Mouse (Mus musculus) ES-E14 (cell line): ENCODE data around the gene Stt3b. TPM values are rescaled to one million over a fixed set of nuclear protein-coding genes. Genes with fewer than 3 reads are reported as not detected.

Source experiments
- DNase-seq: peaks from one replicate; pipeline ENCODE4 v3.0.0-alpha.2; 2013; ENCODE audit warnings: low read depth, low spot score
- H3K27ac ChIP-seq: 2 replicates; pipeline ENCODE4 v1.5.1; 2012; ENCODE audit warnings: low read depth, mild to moderate bottlenecking, low read length, moderate library complexity, mixed read lengths; ENCODE audit not compliant: poor library complexity, insufficient read depth, severe bottlenecking
- H3K36me3 ChIP-seq: 2 replicates; pipeline ENCODE4 v1.6.1; 2012; ENCODE audit warnings: mild to moderate bottlenecking, low read length, moderate library complexity, mixed read lengths; ENCODE audit not compliant: control insufficient read depth, poor library complexity, insufficient read depth, severe bottlenecking
- H3K4me1 ChIP-seq, 2 experiments: fragments of 150-350 bp in 1 of 2; sonication (generic) in 1 of 2; 2 replicates each; pipeline ENCODE4 v1.6.1; 2012; ENCODE audit warnings: low read length in 2 of 2, mild to moderate bottlenecking in 1 of 2, mixed read lengths in 1 of 2; ENCODE audit not compliant: control insufficient read depth in 2 of 2, insufficient read depth in 2 of 2, poor library complexity in 1 of 2
- H3K4me3 ChIP-seq, 2 experiments: fragments of 150-350 bp in 1 of 2; sonication (generic) in 1 of 2; 2 replicates each; pipeline ENCODE4 v1.5.1; 2012; ENCODE audit warnings: low read length in 2 of 2, low read depth in 1 of 2, mild to moderate bottlenecking in 1 of 2, mixed read lengths in 1 of 2; ENCODE audit not compliant: insufficient read depth in 1 of 2, poor library complexity in 1 of 2, severe bottlenecking in 1 of 2
- H3K9ac ChIP-seq: 2 replicates; pipeline ENCODE4 v1.6.1; 2012; ENCODE audit warnings: low read depth, mild to moderate bottlenecking, low read length, mixed read lengths; ENCODE audit not compliant: poor library complexity, insufficient read depth, severe bottlenecking
- H3K9me3 ChIP-seq: fragments of 150-350 bp; sonication (generic); 2 replicates; pipeline ENCODE4 v1.6.1; 2012; ENCODE audit warnings: low read depth, mild to moderate bottlenecking, low read length; ENCODE audit not compliant: control insufficient read depth, insufficient read depth
- CHD2 ChIP-seq: IDR thresholded peaks from 2 replicates; pipeline ENCODE4 v1.6.1; 2014; ENCODE audit warnings: mild to moderate bottlenecking, low read depth, low read length, inconsistent platforms
- HCFC1 ChIP-seq: IDR thresholded peaks from 2 replicates; pipeline ENCODE4 v1.6.1; 2012; ENCODE audit warnings: low read length, inconsistent platforms, borderline replicate concordance; ENCODE audit not compliant: insufficient read depth
- MAFK ChIP-seq: IDR thresholded peaks from 2 replicates; pipeline ENCODE4 v1.6.1; 2014; ENCODE audit warnings: mild to moderate bottlenecking, low read depth, low read length, inconsistent platforms; ENCODE audit not compliant: insufficient read depth
- ZC3H11A ChIP-seq: IDR thresholded peaks from 2 replicates; pipeline ENCODE4 v1.6.1; 2012; ENCODE audit warnings: low read depth, mild to moderate bottlenecking, inconsistent platforms, low read length, borderline replicate concordance
- ZNF384 ChIP-seq: IDR thresholded peaks from 2 replicates; pipeline ENCODE4 v1.6.1; 2012; ENCODE audit warnings: low read depth, low read length, inconsistent platforms
- in situ Hi-C, 2 experiments: fragments of 600-800 bp; cut with MboI; formaldehyde crosslinking; loops; one replicate each; pipeline ENCODE4 v1.15.1; 2025; ENCODE audit warnings: low sequenced_read_pairs in 2 of 2, inconsistent platforms in 1 of 2; ENCODE audit not compliant: unreplicated experiment in 2 of 2
- total RNA-seq: library from RNA; depleted of rRNA; stranded (reverse); fragments of 300-350 nt; gene quantifications from 2 replicates; pipeline ENCODE4 v1.2.3, GENCODE M21; 2012

Gene Stt3b
- total RNA-seq, 1 experiment = 150 TPM

DNA sequence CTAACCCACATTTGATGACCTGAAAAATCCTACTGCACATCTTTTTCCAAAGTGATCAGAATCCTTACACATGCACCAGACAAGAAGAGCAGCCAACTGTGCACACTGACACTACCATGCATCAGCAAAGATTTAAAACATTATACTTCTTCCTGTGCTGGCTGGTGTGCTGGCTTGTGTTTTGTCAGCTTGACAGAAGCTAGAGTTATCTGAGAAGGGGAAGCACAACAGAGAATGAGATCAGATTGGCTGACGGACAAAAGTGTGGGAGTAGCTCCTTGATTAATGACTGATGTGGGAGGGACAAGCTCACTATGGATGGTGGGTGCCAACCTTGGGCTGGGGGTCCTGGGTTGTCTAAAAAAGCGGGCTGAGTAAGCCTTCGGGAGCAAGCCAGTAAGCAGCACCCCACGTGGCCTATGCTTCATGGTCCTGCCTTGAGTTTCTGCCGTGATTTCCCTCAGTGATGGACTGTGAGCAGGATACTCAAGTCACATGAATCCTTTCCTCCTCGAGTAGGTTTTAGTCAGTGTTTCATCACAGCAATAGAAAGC lies 52.4 kb downstream of the Stt3b start:
- Histone ChIP-seq H3K4me1 (no peaks in the 10 kb centered on the region), H3K36me3 (peaks cover 16% of the 10 kb centered on the region), H3K9ac (no peak overlapping the region), H3K9me3 (no peaks in the 10 kb centered on the region), H3K27ac (no peak overlapping the region), H3K4me3 (no peak overlapping the region)
- no peak for TF ChIP-seq ZNF384
- TF ChIP-seq ZC3H11A = no peak
- no peak for TF ChIP-seq HCFC1
- TF ChIP-seq CHD2 = no peak
- TF ChIP-seq MAFK = no peak
- in situ Hi-C loops = no loop called here
- no peak for DNase-seq

GRCm38 (mm10) chr9:115249145-115249544 lies 61.1 kb downstream of the Stt3b start:
- H3K4me1 ChIP-seq = 0 out of 4 replicates have a peak, but pooled peaks cover 0 to 2% of the 10 kb centered on the region in 2 experiments
- H3K4me3 ChIP-seq = no peak overlapping the region
- H3K36me3 ChIP-seq = peaks cover 33% of the 10 kb centered on the region
- no peak overlapping the region for H3K27ac ChIP-seq
- TF ChIP-seq ZNF384 (no peak), CHD2 (no peak), ZC3H11A (no peak), MAFK (no peak), HCFC1 (no peak)
- no peak overlapping the region for H3K9ac ChIP-seq
- in situ Hi-C loops = no loop called here
- H3K9me3 ChIP-seq = no peaks in the 10 kb centered on the region
- no peak for DNase-seq

DNA sequence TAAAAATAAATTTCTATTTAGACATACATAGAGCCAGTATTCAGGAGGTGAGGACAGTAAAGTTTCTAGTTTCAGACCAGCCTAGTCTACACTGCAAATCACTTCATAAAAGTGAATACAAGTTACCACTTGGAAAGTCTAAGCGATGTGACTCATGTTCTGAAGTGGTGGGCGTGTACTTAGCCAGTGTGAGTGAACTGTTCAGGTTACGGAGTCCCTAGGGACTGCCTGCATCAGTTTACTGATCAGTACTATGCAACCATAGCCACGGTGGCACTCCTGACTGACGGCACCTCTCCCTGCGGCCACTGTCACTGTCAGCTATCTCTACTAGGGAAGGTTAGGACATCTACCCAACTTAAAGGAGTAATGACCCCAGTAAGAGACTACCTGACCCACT lies 65.1 kb downstream of the Stt3b start:
- Histone ChIP-seq H3K9ac (no peak overlapping the region), H3K4me1 (0 out of 4 replicates have a peak, but pooled peaks cover 0 to 2% of the 10 kb centered on the region in 2 experiments), H3K36me3 (peaks cover 33% of the 10 kb centered on the region), H3K9me3 (no peaks in the 10 kb centered on the region), H3K4me3 (no peak overlapping the region), H3K27ac (no peak overlapping the region)
- no peak for DNase-seq
- TF ChIP-seq CHD2 (no peak), MAFK (no peak), ZNF384 (no peak), ZC3H11A (no peak), HCFC1 (no peak)
- in situ Hi-C loops = no loop called here

- Histone ChIP-seq H3K9me3 (no peaks in the 10 kb centered on the region), H3K36me3 (peaks cover 31% of the 10 kb centered on the region), H3K9ac (no peak overlapping the region), H3K27ac (no peak overlapping the region), H3K4me1 (0 out of 4 replicates have a peak, but pooled peaks cover 0 to 2% of the 10 kb centered on the region in 2 experiments), H3K4me3 (no peak overlapping the region)
- in situ Hi-C loops = no loop called here
- no peak for TF ChIP-seq HCFC1
- no peak for DNase-seq
Observed at GRCm38 (mm10) chr9:115243630-115244029, 66.6 kb downstream of the Stt3b start.

DNA sequence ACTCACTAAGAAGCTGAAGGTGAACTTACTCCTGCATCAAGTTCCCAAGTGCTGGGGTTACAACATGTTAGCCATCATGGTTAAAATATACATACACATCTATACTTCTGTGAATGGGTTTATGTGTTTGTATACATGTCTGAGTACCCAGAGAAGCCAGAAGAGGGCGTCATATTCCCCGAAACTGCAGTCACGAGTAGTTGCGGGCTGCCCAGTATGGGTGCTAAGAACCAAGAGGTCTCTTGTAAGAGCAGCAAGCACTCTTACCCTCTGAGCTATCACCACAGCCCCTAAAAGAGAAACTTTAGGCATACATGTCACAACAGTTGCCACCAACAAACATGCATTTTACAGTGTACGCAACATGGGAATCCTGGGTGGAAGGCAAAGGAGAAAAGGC lies 70.4 kb downstream of the Stt3b start:
- in situ Hi-C loops = no loop called here
- Histone ChIP-seq H3K27ac (no peak overlapping the region), H3K36me3 (peaks cover 23% of the 10 kb centered on the region), H3K4me3 (no peak overlapping the region), H3K9me3 (no peaks in the 10 kb centered on the region), H3K4me1 (no peaks in the 10 kb centered on the region), H3K9ac (no peak overlapping the region)
- DNase-seq = no peak
- no peak for TF ChIP-seq HCFC1
- TF ChIP-seq ZNF384 = no peak
- TF ChIP-seq CHD2 = no peak
- TF ChIP-seq ZC3H11A = no peak
- TF ChIP-seq MAFK = no peak
